Mouse (Mus musculus) mammary gland, adult 2 months (tissue): ENCODE data around the gene Atf2. TPM values are rescaled to one million over a fixed set of nuclear protein-coding genes. Genes with fewer than 3 reads are reported as not detected.

Experiments
- polyA plus RNA-seq: library from polyadenylated mRNA; depleted of rRNA; stranded (reverse); fragments of >200 nt; gene quantifications from 2 replicates; pipeline ENCODE4 v1.2.3, GENCODE M21; 2012; ENCODE audit warnings: low replicate concordance; rRNA removed

The Atf2 gene
- polyA plus RNA-seq: 7.5 and 15.7 TPM in 2 replicates

DNA sequence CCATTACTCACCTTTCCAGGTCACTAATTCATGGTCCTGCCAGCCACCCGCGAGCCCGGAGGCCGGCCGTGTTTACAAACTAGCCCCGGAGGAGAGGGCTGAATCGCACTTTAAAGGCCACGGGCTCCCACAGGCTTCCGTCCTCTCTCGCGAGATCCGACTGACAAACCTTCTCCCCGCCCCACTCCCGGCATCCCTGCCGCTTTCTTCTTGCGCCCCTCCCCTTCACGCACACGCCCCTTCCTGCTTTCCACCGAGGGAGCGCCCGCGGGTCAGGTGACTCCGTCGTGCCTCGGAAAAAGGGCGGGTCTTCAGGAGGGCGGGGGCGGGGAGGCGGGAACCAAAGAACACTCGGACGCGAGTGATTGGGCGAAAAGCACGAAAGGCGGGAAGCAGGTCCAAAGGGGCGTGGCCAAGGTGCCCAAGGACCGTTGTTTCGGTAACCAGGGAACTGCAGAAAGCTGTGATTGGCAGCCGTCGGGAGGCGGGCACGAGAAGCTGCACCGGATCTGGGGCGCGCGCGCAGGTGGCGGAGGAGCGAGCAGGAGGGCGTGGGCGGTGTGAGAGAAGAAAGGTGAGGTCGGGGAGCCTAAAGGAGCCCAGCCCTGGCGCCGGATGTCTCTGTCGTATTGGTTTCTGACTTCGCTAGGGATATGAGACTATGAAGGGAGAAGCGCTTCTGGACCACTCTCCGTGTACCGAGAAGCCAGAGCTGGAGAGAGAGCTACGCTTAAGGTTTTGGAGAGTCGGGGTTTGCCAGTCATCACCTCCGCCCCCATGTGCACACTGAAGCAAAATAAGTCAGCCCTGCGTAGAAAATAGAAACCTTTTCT lies at the start of gene Atf2:
Gene Atf2, minus strand, starts transcription at position 176 of the 833 bp plus-strand sequence.

DNA sequence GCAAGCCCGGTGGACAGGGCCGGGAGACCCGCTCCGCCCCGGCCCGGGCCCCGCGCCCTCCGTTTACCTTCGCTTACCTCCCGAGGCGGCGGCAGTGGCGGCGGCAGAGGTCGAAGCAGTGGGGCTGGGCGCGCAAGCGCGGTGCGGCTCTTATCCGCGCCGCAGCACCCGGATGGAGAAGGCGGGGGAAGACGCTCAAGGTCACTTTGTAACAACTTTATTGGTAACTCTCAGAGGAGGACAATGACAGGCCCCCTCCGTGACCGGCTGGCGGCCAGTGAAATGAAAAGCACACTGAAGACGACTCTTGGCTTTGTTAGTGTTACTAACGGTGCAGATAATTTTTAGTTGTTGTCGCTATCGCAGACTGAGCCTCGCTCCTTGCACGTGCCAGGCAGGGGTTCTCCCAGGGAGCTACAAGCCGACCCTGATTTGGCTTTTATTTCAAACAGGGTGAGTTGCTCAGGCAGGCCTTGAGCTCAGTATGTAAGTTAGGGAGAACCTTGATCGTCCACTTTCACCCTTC lies 18.8 kb upstream of the Atf2 start, which contains the start of gene Atp5g3:
Gene Atp5g3, minus strand, starts transcription at position 152 of the 526 bp plus-strand sequence.

GRCm38 (mm10) chr2:73774786-73775682 lies 117.4 kb downstream of the Atf2 start, which contains the start of gene Chn1:
Chn1 (minus strand) TSS chr2:73775346.

Other genes starting within 250 kb of the Atf2 start
- 18.2 and 38.7 TPM in 2 replicates for gene Chn1, start 117.3 kb downstream of the Atf2 start, polyA plus RNA-seq
- gene Atp5g3, start 18.7 kb upstream of the Atf2 start, polyA plus RNA-seq: 524 and 891 TPM in 2 replicates